Mouse (Mus musculus): ENCODE data around the gene Hdac1. TPM values are rescaled to one million over a fixed set of nuclear protein-coding genes. Genes with fewer than 3 reads are reported as not detected.

Hdac1 gene
- polyA plus RNA-seq, 1 experiment from 2014 or later = 237 TPM

DNA sequence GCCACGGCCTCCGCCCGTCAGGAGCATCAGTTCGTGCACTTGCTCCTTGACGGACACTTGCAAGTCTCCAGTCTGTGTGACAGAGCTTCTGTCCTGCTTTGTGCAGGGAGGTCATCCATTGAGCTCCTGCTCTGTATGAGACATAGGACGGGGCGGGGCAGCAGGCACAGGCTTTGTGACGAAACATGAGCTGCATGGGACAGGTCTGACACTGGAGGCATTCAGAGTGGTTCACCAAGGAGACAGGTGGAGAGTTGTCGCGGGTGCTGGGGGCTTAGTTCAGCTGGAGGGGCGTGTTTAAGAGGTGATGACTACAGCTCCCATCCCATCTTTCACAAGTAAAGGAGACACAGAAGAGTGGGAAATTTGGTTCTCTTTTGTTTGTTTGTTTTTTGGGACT, 66.5 kb downstream of the Hdac1 start:
- WGBS = 88% methylated on average over 11 of the region's 11 CpGs
- DNase-seq (ENCODE audit: low spot score) = no peak
- Histone ChIP-seq H3K9me3 (no peaks in the 10 kb centered on the region), H3K27ac (no peak overlapping the region), H3K36me3 (peaks cover 87% of the 10 kb centered on the region), H3K4me1 (no peaks in the 10 kb centered on the region; the same call in 1 of the 2 replicates), H3K4me3 (no peak overlapping the region), H3K27me3 (ENCODE audit: insufficient read depth, poor library complexity, severe bottlenecking) (no peaks in the 10 kb centered on the region)

Small RNA genes within 50 kb of the gene (microRNA-seq; reads per million reads assigned to microRNA genes)
- not detected for gene Mir8119

Other genes with a start within 250 kb of the Hdac1 start
- 329 and 377 TPM in 2 replicates for gene Rbbp4, start 207.3 kb downstream of the Hdac1 start, polyA plus RNA-seq (2016; fragmentation: Nextera tagmentation; extraction: Ambion mirVana)
- gene Zbtb8os, start 207.0 kb downstream of the Hdac1 start, polyA plus RNA-seq (2016; fragmentation: Nextera tagmentation; extraction: Ambion mirVana) = 50.0 and 58.8 TPM in 2 replicates
- gene Zbtb8a, start 164.6 kb downstream of the Hdac1 start, polyA plus RNA-seq (2016; fragmentation: Nextera tagmentation; extraction: Ambion mirVana) = 7.5 and 9.3 TPM in 2 replicates
- 3.4 and 3.9 TPM in 2 replicates for gene Zbtb8b, start 101.9 kb downstream of the Hdac1 start, polyA plus RNA-seq (2016; fragmentation: Nextera tagmentation; extraction: Ambion mirVana)
- 22.4 and 22.9 TPM in 2 replicates for gene Bsdc1, start 81.1 kb downstream of the Hdac1 start, polyA plus RNA-seq (2016; fragmentation: Nextera tagmentation; extraction: Ambion mirVana)
- gene Tssk3, start 51.7 kb downstream of the Hdac1 start, polyA plus RNA-seq (2016; fragmentation: Nextera tagmentation; extraction: Ambion mirVana) = not detected in 2 replicates
- not detected in 2 replicates for gene Fam229a, start 51.5 kb downstream of the Hdac1 start, polyA plus RNA-seq (2016; fragmentation: Nextera tagmentation; extraction: Ambion mirVana)
- 535 and 802 TPM in 2 replicates for gene Marcksl1, start 29.1 kb downstream of the Hdac1 start, polyA plus RNA-seq (2016; fragmentation: Nextera tagmentation; extraction: Ambion mirVana)
- 3.0 and 6.3 TPM in 2 replicates for gene Lck, start 30.9 kb upstream of the Hdac1 start, polyA plus RNA-seq (2016; fragmentation: Nextera tagmentation; extraction: Ambion mirVana)
- gene Fam167b, start 35.8 kb upstream of the Hdac1 start, polyA plus RNA-seq (2016; fragmentation: Nextera tagmentation; extraction: Ambion mirVana) = 1.6 and 3.6 TPM in 2 replicates
- 212 and 236 TPM in 2 replicates for gene Eif3i, start 57.9 kb upstream of the Hdac1 start, polyA plus RNA-seq (2016; fragmentation: Nextera tagmentation; extraction: Ambion mirVana)
- 184 and 200 TPM in 2 replicates for gene Tmem234, start 58.0 kb upstream of the Hdac1 start, polyA plus RNA-seq (2016; fragmentation: Nextera tagmentation; extraction: Ambion mirVana)
- 1.1 and 1.7 TPM in 2 replicates for gene Dcdc2b, start 71.5 kb upstream of the Hdac1 start, polyA plus RNA-seq (2016; fragmentation: Nextera tagmentation; extraction: Ambion mirVana)
- 24.0 and 29.4 TPM in 2 replicates for gene Iqcc, start 76.4 kb upstream of the Hdac1 start, polyA plus RNA-seq (2016; fragmentation: Nextera tagmentation; extraction: Ambion mirVana)
- 37.1 and 43.0 TPM in 2 replicates for gene Ccdc28b, start 81.2 kb upstream of the Hdac1 start, polyA plus RNA-seq (2016; fragmentation: Nextera tagmentation; extraction: Ambion mirVana)
- gene Txlna, start 98.4 kb upstream of the Hdac1 start, polyA plus RNA-seq (2016; fragmentation: Nextera tagmentation; extraction: Ambion mirVana) = 71.7 and 72.4 TPM in 2 replicates
- gene Kpna6, start 130.1 kb upstream of the Hdac1 start, polyA plus RNA-seq (2016; fragmentation: Nextera tagmentation; extraction: Ambion mirVana) = 13.6 and 17.2 TPM in 2 replicates
- 8.2 and 12.2 TPM in 2 replicates for gene Tmem39b, start 154.1 kb upstream of the Hdac1 start, polyA plus RNA-seq (2016; fragmentation: Nextera tagmentation; extraction: Ambion mirVana)
- 93.7 and 115 TPM in 2 replicates for gene Khdrbs1, start 199.6 kb upstream of the Hdac1 start, polyA plus RNA-seq (2016; fragmentation: Nextera tagmentation; extraction: Ambion mirVana)